In genomic region chr8:103316691-103317091, GRCm38 (mm10) we compare ENCODE assay signal across 14 mouse cellular contexts.
DNase-seq lines count a peak whose midpoint lies in the region; ATAC-seq and TF ChIP-seq lines count a peak whose summit lies in the region.
"Had no signal": no experiment of that assay in that cellular context is flagged by ENCODE, and none has a peak within 500 bp of the region (broad histone marks: within the 10 kb centered on the region; RNA-seq: fewer than 3 reads in every experiment).

No protein-coding gene starts in this region.

- H3K4me1 ChIP-seq in hindbrain, embryonic 16.5 days (ENCODE audit: control insufficient read depth, insufficient read depth, low read depth, low read length): no peaks in the 10 kb centered on the region
- peaks cover 11% of the 10 kb centered on the region for H3K4me1 ChIP-seq in hindbrain, embryonic 12.5 days
- H3K4me1 ChIP-seq in embryonic facial prominence, embryonic 10.5 days: peaks cover 31% of the 10 kb centered on the region
- H3K4me1 ChIP-seq in kidney, embryonic 16.5 days (ENCODE audit: insufficient read depth, low read length): peaks cover 8% of the 10 kb centered on the region; the same call in 1 of the 2 replicates
- H3K4me1 ChIP-seq in heart, adult 2 months (ENCODE audit: control insufficient read depth, insufficient read depth, low read length): no peaks in the 10 kb centered on the region
- H3K4me1 ChIP-seq in midbrain, embryonic 16.5 days (ENCODE audit: control insufficient read depth, insufficient read depth, low read length): peaks cover 3% of the 10 kb centered on the region; the same call in 1 of the 2 replicates
- H3K4me1 ChIP-seq: heart, embryonic 15.5 days had no signal

- no peaks in the 10 kb centered on the region for H3K36me3 ChIP-seq in hindbrain, embryonic 16.5 days (ENCODE audit: control insufficient read depth, insufficient read depth, low read length)
- no peaks in the 10 kb centered on the region for H3K36me3 ChIP-seq in hindbrain, embryonic 12.5 days
- H3K36me3 ChIP-seq in embryonic facial prominence, embryonic 10.5 days (replicated peaks): no peaks in the 10 kb centered on the region
- no peaks in the 10 kb centered on the region for H3K36me3 ChIP-seq in kidney, embryonic 16.5 days (ENCODE audit: insufficient read depth, low read length)
- H3K36me3 ChIP-seq in heart, adult 2 months (ENCODE audit: control insufficient read depth, insufficient read depth, low read length): no peaks in the 10 kb centered on the region
- H3K36me3 ChIP-seq in midbrain, embryonic 16.5 days (ENCODE audit: control insufficient read depth, insufficient read depth, low read length): no peaks in the 10 kb centered on the region
- H3K36me3 ChIP-seq: forebrain, embryonic 10.5 days; heart, embryonic 15.5 days had no signal

- no peak for TF ChIP-seq EP300 in heart, adult 2 months (IDR thresholded peaks at IDR 0.05; ENCODE audit: insufficient read depth, low read depth, low read length)

- H3K9me3 ChIP-seq in hindbrain, embryonic 16.5 days (ENCODE audit: control insufficient read depth, low read length): no peaks in the 10 kb centered on the region
- no peaks in the 10 kb centered on the region for H3K9me3 ChIP-seq in hindbrain, embryonic 12.5 days (replicated peaks)
- no peaks in the 10 kb centered on the region for H3K9me3 ChIP-seq in embryonic facial prominence, embryonic 10.5 days
- H3K9me3 ChIP-seq in kidney, embryonic 16.5 days (ENCODE audit: low read length): no peaks in the 10 kb centered on the region
- no peaks in the 10 kb centered on the region for H3K9me3 ChIP-seq in midbrain, embryonic 16.5 days (replicated peaks; ENCODE audit: control insufficient read depth, low read length, poor library complexity, severe bottlenecking)
- H3K9me3 ChIP-seq: forebrain, embryonic 10.5 days; heart, embryonic 15.5 days had no signal

- WGBS in hindbrain, embryonic 16.5 days: 37% methylated on average over 5 of the region's 5 CpGs
- 51% methylated on average over 5 of the region's 5 CpGs for WGBS in hindbrain, embryonic 12.5 days
- 61% methylated on average over 5 of the region's 5 CpGs for whole genome bisulfite sequencing in embryonic facial prominence, embryonic 10.5 days
- WGBS in kidney, embryonic 16.5 days: 27% methylated on average over 5 of the region's 5 CpGs
- WGBS in heart, adult 2 months: 50% methylated on average over 5 of the region's 5 CpGs
- WGBS in midbrain, embryonic 16.5 days: 41% methylated on average over 5 of the region's 5 CpGs

- TF ChIP-seq CTCF in heart, adult 2 months (IDR thresholded peaks at IDR 0.05): no peak

- no peak overlapping the region for H3K4me3 ChIP-seq in hindbrain, embryonic 16.5 days (ENCODE audit: low read length)
- H3K4me3 ChIP-seq in hindbrain, embryonic 12.5 days: no peak overlapping the region
- H3K4me3 ChIP-seq in embryonic facial prominence, embryonic 10.5 days: no peak overlapping the region
- no peak overlapping the region for H3K4me3 ChIP-seq in kidney, embryonic 16.5 days (ENCODE audit: low read length)
- H3K4me3 ChIP-seq in heart, adult 2 months: no peak overlapping the region
- H3K4me3 ChIP-seq in midbrain, embryonic 16.5 days (ENCODE audit: low read depth, low read length): no peak overlapping the region
- H3K4me3 ChIP-seq: forebrain, embryonic 10.5 days; heart, embryonic 15.5 days had no signal

- intact Hi-C loops in gastrocnemius, postnatal 14 days (cut with DNase I; ENCODE audit: low total_unique reads): no loop called here
- intact Hi-C loops in heart, adult 2 months (cut with DNase I): no loop called here

- H3K27ac ChIP-seq in hindbrain, embryonic 16.5 days (ENCODE audit: low read depth, low read length): no peak overlapping the region
- H3K27ac ChIP-seq in hindbrain, embryonic 12.5 days: no peak overlapping the region
- H3K27ac ChIP-seq in embryonic facial prominence, embryonic 10.5 days (replicated peaks): peak overlapping the region; percentile 54; the same call in 1 of the 2 replicates
- peak overlapping the region; percentile 51; the same call in 1 of the 2 replicates for H3K27ac ChIP-seq in kidney, embryonic 16.5 days (ENCODE audit: low read length)
- H3K27ac ChIP-seq in heart, adult 2 months: no peak overlapping the region
- H3K27ac ChIP-seq in midbrain, embryonic 16.5 days (ENCODE audit: low read length): no peak overlapping the region
- H3K27ac ChIP-seq: forebrain, embryonic 10.5 days; heart, embryonic 15.5 days; liver, embryonic 14.5 days had no signal

- 0 out of 2 replicates have a peak, but pooled peaks have one; percentile 13 for ATAC-seq in hindbrain, embryonic 16.5 days
- no peak for ATAC-seq in hindbrain, embryonic 12.5 days (ENCODE audit: low FRiP score)
- peak; percentile 46; the same call in 1 of the 2 replicates for ATAC-seq in kidney, embryonic 16.5 days (ENCODE audit: low FRiP score, low TSS enrichment)
- ATAC-seq in midbrain, embryonic 16.5 days: no peak
- ATAC-seq: CD4-positive, CD25-positive, alpha-beta regulatory T cell, adult 4 months; intestine, postnatal 0 days had no signal

- peaks cover 2% of the 10 kb centered on the region; the same call in 1 of the 2 replicates for H3K27me3 ChIP-seq in hindbrain, embryonic 16.5 days (replicated peaks; ENCODE audit: control insufficient read depth, insufficient read depth, low read length)
- H3K27me3 ChIP-seq in hindbrain, embryonic 12.5 days: peaks cover 6% of the 10 kb centered on the region; the same call in 1 of the 2 replicates
- H3K27me3 ChIP-seq in embryonic facial prominence, embryonic 10.5 days (replicated peaks; ENCODE audit: low read depth, poor library complexity, severe bottlenecking): peaks cover 39% of the 10 kb centered on the region
- H3K27me3 ChIP-seq in kidney, embryonic 16.5 days (ENCODE audit: insufficient read depth, low read length): no peaks in the 10 kb centered on the region
- H3K27me3 ChIP-seq in heart, adult 2 months (ENCODE audit: control insufficient read depth, insufficient read depth, low read length): no peaks in the 10 kb centered on the region
- H3K27me3 ChIP-seq in midbrain, embryonic 16.5 days (ENCODE audit: control insufficient read depth, insufficient read depth, low read depth, low read length): no peaks in the 10 kb centered on the region; the same call in 1 of the 2 replicates
- H3K27me3 ChIP-seq: heart, embryonic 15.5 days had no signal

- H3K9ac ChIP-seq in hindbrain, embryonic 16.5 days (ENCODE audit: low read depth, low read length): no peak overlapping the region
- no peak overlapping the region for H3K9ac ChIP-seq in hindbrain, embryonic 12.5 days
- no peak overlapping the region for H3K9ac ChIP-seq in kidney, embryonic 16.5 days (replicated peaks; ENCODE audit: low read length)
- no peak overlapping the region for H3K9ac ChIP-seq in heart, adult 2 months (ENCODE audit: low read depth, low read length)
- H3K9ac ChIP-seq in midbrain, embryonic 16.5 days (ENCODE audit: low read depth, low read length): no peak overlapping the region
- H3K9ac ChIP-seq: heart, embryonic 15.5 days; liver, embryonic 14.5 days had no signal

- no peaks in the 10 kb centered on the region for H3K79me2 ChIP-seq in heart, adult 2 months (replicated peaks; ENCODE audit: control insufficient read depth, insufficient read depth, low read length)

- TF ChIP-seq POLR2A in heart, adult 2 months (IDR thresholded peaks at IDR 0.05; ENCODE audit: insufficient read depth, low read depth, low read length): no peak

- no peak for DNase-seq in embryonic facial prominence, embryonic 10.5 days (ENCODE audit: low spot score)
- DNase-seq in lung, postnatal 36 days: peak; percentile 58
- DNase-seq in gastrocnemius, postnatal 14 days: no peak
- no peak for DNase-seq in heart, adult 2 months
- DNase-seq: thymus, postnatal 4 days had no signal

- no peak overlapping the region for H3K4me2 ChIP-seq in hindbrain, embryonic 16.5 days (ENCODE audit: low read length)
- H3K4me2 ChIP-seq in hindbrain, embryonic 12.5 days (replicated peaks): no peak overlapping the region
- H3K4me2 ChIP-seq in kidney, embryonic 16.5 days (replicated peaks; ENCODE audit: low read depth, low read length): no peak overlapping the region
- no peak overlapping the region for H3K4me2 ChIP-seq in midbrain, embryonic 16.5 days (ENCODE audit: low read length)
- H3K4me2 ChIP-seq: heart, embryonic 15.5 days had no signal

Comparison
In these comparisons a context has a peak if more than half of its experiments do, and no peak if none do; other contexts are left out.
1. ATAC-seq: peak in hindbrain, embryonic 16.5 days (single experiment) and kidney, embryonic 16.5 days (single experiment); none in hindbrain, embryonic 12.5 days (single experiment) and midbrain, embryonic 16.5 days (single experiment).
2. H3K27ac ChIP-seq: peak in embryonic facial prominence, embryonic 10.5 days (single experiment) and kidney, embryonic 16.5 days (single experiment); none in hindbrain, embryonic 16.5 days (single experiment), hindbrain, embryonic 12.5 days (single experiment), heart, adult 2 months (single experiment) and midbrain, embryonic 16.5 days (single experiment).